Mouse (Mus musculus) stomach, postnatal 0 days (tissue): ENCODE measurements around the gene Hoxc11.

ENCODE experiments used
- CTCF ChIP-seq: IDR thresholded peaks from 2 replicates; pipeline ENCODE4 v1.5.1; 2016; ENCODE audit warnings: antibody characterized with exemption, low read depth, mild to moderate bottlenecking, moderate library complexity
- EP300 ChIP-seq: optimal IDR thresholded peaks from 2 replicates; pipeline ENCODE3; 2016; ENCODE audit warnings: antibody characterized with exemption

GRCm38 (mm10) chr15:102922012-102922362 is 32.2 kb upstream of the Hoxc11 start:
- TF ChIP-seq CTCF: no peak
- TF ChIP-seq EP300: no peak
